Mouse (Mus musculus) neutrophil, adult 59 days (primary cell): ENCODE measurements around the gene Pou2af1. TPM values are rescaled to one million over a fixed set of nuclear protein-coding genes. Genes with fewer than 3 reads are reported as not detected.

Source experiments
- total RNA-seq, 2 experiments: library from RNA; stranded (reverse); gene quantifications; 1 replicate in 1 of 2; 2 replicates in 1 of 2; pipeline ENCODE4 v1.2.4; 2023

Gene Pou2af1
- total RNA-seq: 1 to 10 TPM; 5.5 to 8.9 TPM

DNA sequence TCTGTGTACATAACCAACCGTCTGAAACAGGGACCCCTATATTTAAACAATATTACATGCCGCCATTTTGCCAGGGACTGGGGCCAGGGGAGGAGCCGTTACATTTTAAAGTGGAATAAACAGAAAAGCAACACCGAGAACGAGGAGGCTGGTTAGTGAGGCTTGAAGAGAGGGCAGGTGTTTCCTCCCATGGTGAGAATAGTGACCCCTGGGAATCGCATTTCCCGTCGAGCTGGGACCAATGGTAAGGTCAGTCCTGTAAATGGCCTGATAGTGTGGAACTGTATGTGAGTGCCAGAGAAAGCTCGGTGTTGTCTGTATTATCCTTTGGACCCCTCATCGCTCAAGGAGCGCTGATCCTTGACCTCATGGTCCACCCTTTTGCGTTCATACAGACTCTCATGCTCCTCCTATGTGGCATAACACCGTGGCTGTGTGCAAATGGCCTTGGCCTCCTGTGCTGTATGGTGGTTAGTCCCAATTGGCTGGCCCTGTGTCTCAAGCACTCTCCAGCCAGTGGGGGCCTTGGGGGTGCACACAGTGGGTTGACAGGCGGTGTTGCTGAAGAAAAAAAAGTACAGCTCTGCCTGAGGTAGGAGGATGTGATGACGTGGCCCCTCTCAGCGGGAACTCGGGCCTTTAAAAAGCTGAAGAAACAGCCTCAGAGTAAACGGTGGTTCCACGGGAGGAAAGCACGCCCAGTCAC lies at the start of gene Pou2af1:
Gene Pou2af1 (plus strand): TSS at position 686 of the 706 bp plus-strand sequence.

DNA sequence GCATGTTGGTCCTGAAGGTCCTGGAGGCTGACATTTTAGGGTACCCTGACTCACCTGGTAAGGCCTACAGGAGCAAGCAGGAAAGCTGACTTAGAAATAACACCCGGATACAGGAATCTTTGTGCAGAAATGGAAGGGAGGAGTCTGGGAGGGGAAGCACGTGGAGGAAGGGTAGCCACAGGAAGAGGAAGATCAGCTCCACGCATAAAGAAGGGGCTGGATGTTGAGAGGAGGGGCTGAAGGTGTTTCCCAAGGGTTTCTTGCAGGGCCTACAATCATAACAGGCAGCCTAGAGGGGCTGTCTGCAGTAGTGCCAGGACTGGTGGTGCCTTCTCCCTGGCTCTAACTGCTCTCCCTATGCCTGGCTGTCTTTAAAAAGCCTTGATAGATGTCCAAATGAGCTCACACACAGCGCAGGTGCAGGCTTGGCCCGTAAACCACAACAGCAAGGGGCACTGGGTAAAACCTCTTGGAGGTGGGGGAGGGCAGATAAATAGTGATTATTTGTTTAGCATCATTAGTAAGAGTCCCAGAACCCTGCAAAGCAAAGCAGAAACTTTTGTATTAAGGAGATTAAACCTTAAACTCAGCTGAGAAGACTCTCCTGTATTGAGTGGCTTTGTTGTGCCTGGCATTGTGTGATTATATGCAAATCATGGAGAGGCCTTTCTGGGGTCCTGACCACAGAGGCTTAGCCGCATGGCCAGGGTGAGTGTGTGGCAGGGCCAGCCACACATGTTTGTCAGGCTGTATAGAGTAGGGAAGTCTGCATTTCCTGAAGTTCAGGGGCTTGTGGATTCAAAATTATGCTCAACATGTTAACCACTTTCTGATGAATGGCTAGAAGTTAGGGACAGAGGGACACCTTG lies 48.0 kb upstream of the Pou2af1 start, which contains the start of gene Gm32742:
Gene Gm32742 (minus strand): TSS at position 206 of the 869 bp plus-strand sequence.

GRCm38 (mm10) chr9:51278500-51279381 lies 65.2 kb downstream of the Pou2af1 start, which contains the start of gene Colca2:
TSS of gene Colca2 (minus strand) at chr9:51278569.

Other genes starting within 250 kb of the Pou2af1 start
- gene Sik2, start 204.6 kb upstream of the Pou2af1 start, total RNA-seq: 10 to 100 TPM; 40.8 to 43.8 TPM
- not detected for gene Btg4, start 152.8 kb upstream of the Pou2af1 start, total RNA-seq
- 1 to 10 TPM; 2.9 to 5.9 TPM for gene Layn, start 136.6 kb upstream of the Pou2af1 start, total RNA-seq
- not detected for gene 4833427G06Rik, start 111.6 kb upstream of the Pou2af1 start, total RNA-seq
- gene Gm32742, start 48.2 kb upstream of the Pou2af1 start, total RNA-seq: not detected
- gene Colca2, start 64.9 kb downstream of the Pou2af1 start, total RNA-seq: not detected
- gene 1810046K07Rik, start 115.2 kb downstream of the Pou2af1 start, total RNA-seq: not detected